Comparison of ENCODE assay signal across 20 mouse cellular contexts in the genomic region with DNA sequence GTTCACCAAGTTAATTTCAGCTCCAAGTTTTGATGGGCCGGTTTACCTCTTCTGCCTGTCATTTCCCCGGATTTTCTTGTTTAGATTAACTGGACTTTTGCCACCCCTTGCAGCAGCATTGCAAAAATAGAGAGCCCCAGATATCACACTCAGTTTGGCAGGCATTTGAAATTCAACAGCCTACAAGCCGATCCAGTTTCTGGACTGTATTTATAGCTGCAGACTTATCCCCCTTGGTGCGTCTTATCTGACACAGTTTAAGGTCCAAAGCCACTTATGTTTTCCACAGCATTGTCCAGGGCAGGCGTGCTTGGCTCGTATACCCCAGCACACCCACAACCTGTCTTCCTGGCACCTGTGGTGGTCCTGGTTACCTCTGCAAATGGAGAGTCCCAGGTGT.
DNase-seq lines count a peak whose midpoint lies in the region; ATAC-seq and TF ChIP-seq lines count a peak whose summit lies in the region.
"Had no signal": no experiment of that assay in that cellular context is flagged by ENCODE, and none has a peak within 500 bp of the region (broad histone marks: within the 10 kb centered on the region; RNA-seq: fewer than 3 reads in every experiment).

No protein-coding gene starts in this region.

- TF ChIP-seq CTCF in lung, postnatal 0 days (IDR thresholded peaks at IDR 0.05) = no peak
- TF ChIP-seq CTCF in kidney, adult 2 months (conservative IDR thresholded peaks at IDR 0.05; ENCODE audit: insufficient read depth, insufficient read length, low read depth, low read length) = no peak

- no peak for TF ChIP-seq EP300 in lung, postnatal 0 days (IDR thresholded peaks at IDR 0.05)

- H3K4me3 ChIP-seq in lung, postnatal 0 days (ENCODE audit: low read depth, low read length) = no peak overlapping the region
- no peak overlapping the region for H3K4me3 ChIP-seq in heart, embryonic 11.5 days (ENCODE audit: low read depth, low read length)
- no peak overlapping the region for H3K4me3 ChIP-seq in kidney, adult 2 months (ENCODE audit: insufficient read depth, low read depth, low read length)
- H3K4me3 ChIP-seq: embryonic facial prominence, embryonic 15.5 days; forebrain, embryonic 12.5 days; liver, embryonic 12.5 days; midbrain, embryonic 10.5 days; neural tube, embryonic 12.5 days; stomach, embryonic 15.5 days had no signal

- no peaks in the 10 kb centered on the region for H3K4me1 ChIP-seq in lung, postnatal 0 days (ENCODE audit: insufficient read depth, low read depth, low read length)
- H3K4me1 ChIP-seq in heart, embryonic 11.5 days (ENCODE audit: control insufficient read depth, insufficient read depth, low read length) = peaks cover 11% of the 10 kb centered on the region; the same call in 1 of the 2 replicates
- no peaks in the 10 kb centered on the region for H3K4me1 ChIP-seq in kidney, adult 2 months (ENCODE audit: control insufficient read depth, insufficient read depth, low read length)
- H3K4me1 ChIP-seq: forebrain, embryonic 12.5 days; liver, embryonic 12.5 days had no signal

- intact Hi-C loops in heart, postnatal 10 days (cut with DNase I) = no loop called here

- no peaks in the 10 kb centered on the region for H3K36me3 ChIP-seq in lung, postnatal 0 days (ENCODE audit: insufficient read depth, low read length)
- H3K36me3 ChIP-seq in heart, embryonic 11.5 days (ENCODE audit: control insufficient read depth, insufficient read depth, low read length) = no peaks in the 10 kb centered on the region
- no peaks in the 10 kb centered on the region for H3K36me3 ChIP-seq in kidney, adult 2 months (ENCODE audit: control insufficient read depth, insufficient read depth, low read length)
- H3K36me3 ChIP-seq: embryonic facial prominence, embryonic 15.5 days; G1E; liver, embryonic 12.5 days; midbrain, embryonic 10.5 days; neural tube, embryonic 12.5 days; stomach, embryonic 15.5 days had no signal

- H3K4me2 ChIP-seq in lung, postnatal 0 days (replicated peaks; ENCODE audit: low read depth, low read length) = no peak overlapping the region
- peak overlapping the region; percentile 4; the same call in 1 of the 2 replicates for H3K4me2 ChIP-seq in heart, embryonic 11.5 days
- H3K4me2 ChIP-seq: embryonic facial prominence, embryonic 15.5 days; forebrain, embryonic 12.5 days; liver, embryonic 12.5 days; neural tube, embryonic 12.5 days; stomach, embryonic 15.5 days had no signal

- no peak for TF ChIP-seq POLR2A in kidney, adult 2 months (IDR thresholded peaks at IDR 0.05; ENCODE audit: low read depth, low read length)

- DNase-seq in lung, postnatal 0 days (ENCODE audit: low spot score) = peak; percentile 28
- DNase-seq in lung, postnatal 4 days = no peak
- peak; percentile 66 to 77 for DNase-seq in heart, postnatal 10 days
- DNase-seq in kidney, adult 18-20 months = no peak
- DNase-seq in kidney, adult 2 months = no peak
- DNase-seq: cerebellum, postnatal 14 days; embryo, embryonic 11 days; kidney, adult 9 months; kidney, postnatal 36 days; lung, postnatal 14 days; spleen, adult 18-20 months had no signal

- H3K9me3 ChIP-seq in lung, postnatal 0 days (ENCODE audit: low read length) = no peaks in the 10 kb centered on the region
- H3K9me3 ChIP-seq in heart, embryonic 11.5 days (replicated peaks; ENCODE audit: control insufficient read depth, low read length) = peaks cover 2% of the 10 kb centered on the region; the same call in 1 of the 2 replicates
- H3K9me3 ChIP-seq: embryonic facial prominence, embryonic 15.5 days; stomach, embryonic 15.5 days had no signal

- ATAC-seq in lung, postnatal 0 days = no peak
- ATAC-seq in heart, embryonic 11.5 days (replicated peaks; ENCODE audit: insufficient number of reproducible peaks, low FRiP score, low TSS enrichment) = peak; percentile 46; the same call in 1 of the 2 replicates
- no peak for ATAC-seq in erythroid progenitor cell, adult 5-6 weeks (replicated peaks; ENCODE audit: low FRiP score, poor library complexity, severe bottlenecking)
- ATAC-seq: liver, embryonic 12.5 days had no signal

- H3K27me3 ChIP-seq in lung, postnatal 0 days (replicated peaks; ENCODE audit: insufficient read depth, low read length) = no peaks in the 10 kb centered on the region
- no peaks in the 10 kb centered on the region for H3K27me3 ChIP-seq in heart, embryonic 11.5 days (ENCODE audit: control insufficient read depth, insufficient read depth, low read length)
- no peaks in the 10 kb centered on the region for H3K27me3 ChIP-seq in kidney, adult 2 months (replicated peaks; ENCODE audit: control insufficient read depth, insufficient read depth, low read length)
- H3K27me3 ChIP-seq: embryonic facial prominence, embryonic 15.5 days; forebrain, embryonic 12.5 days; liver, embryonic 12.5 days; neural tube, embryonic 12.5 days; stomach, embryonic 15.5 days had no signal

- no peak overlapping the region for H3K27ac ChIP-seq in lung, postnatal 0 days (ENCODE audit: low read length)
- no peak overlapping the region for H3K27ac ChIP-seq in heart, embryonic 11.5 days (ENCODE audit: low read depth, low read length)
- no peak overlapping the region for H3K27ac ChIP-seq in kidney, adult 2 months (ENCODE audit: insufficient read depth, low read depth, low read length)
- H3K27ac ChIP-seq: embryonic facial prominence, embryonic 15.5 days; forebrain, embryonic 12.5 days; liver, embryonic 12.5 days; midbrain, embryonic 10.5 days; neural tube, embryonic 12.5 days; stomach, embryonic 15.5 days had no signal

- no peak overlapping the region for H3K9ac ChIP-seq in lung, postnatal 0 days (replicated peaks; ENCODE audit: low read depth)
- H3K9ac ChIP-seq in heart, embryonic 11.5 days (ENCODE audit: low read depth, low read length) = no peak overlapping the region
- H3K9ac ChIP-seq: embryonic facial prominence, embryonic 15.5 days; forebrain, embryonic 12.5 days; liver, embryonic 12.5 days; neural tube, embryonic 12.5 days; stomach, embryonic 15.5 days had no signal

- WGBS in lung, postnatal 0 days = 44% methylated on average over 6 of the region's 6 CpGs
- 26% methylated on average over 6 of the region's 6 CpGs for WGBS in heart, embryonic 11.5 days (ENCODE audit: insufficient replicate concordance)
- 75% methylated on average over 6 of the region's 6 CpGs for WGBS in kidney, adult 2 months

Comparison
In these comparisons a context has a peak if more than half of its experiments do, and no peak if none do; other contexts are left out.
1. DNase-seq: peak in lung, postnatal 0 days (single experiment) and heart, postnatal 10 days (2 of 2); none in lung, postnatal 4 days (0 of 2), kidney, adult 18-20 months (single experiment) and kidney, adult 2 months (single experiment).